Mouse (Mus musculus) left cerebral cortex, postnatal 25 days (tissue): ENCODE data around the gene Dnmt3a. TPM values are rescaled to one million over a fixed set of nuclear protein-coding genes. Genes with fewer than 3 reads are reported as not detected.

ENCODE experiments used
- DNase-seq, 2 experiments: peaks; one replicate each; pipeline ENCODE4 v3.0.0; 2022; ENCODE audit warnings: low spot score in 2 of 2, mixed read lengths in 1 of 2
- intact Hi-C: fragments of 180-260 bp; cut with DNase I; formaldehyde crosslinking; loops from one replicate; pipeline ENCODE4 v1.15.1; 2025
- total RNA-seq, 2 experiments: library from RNA; stranded (reverse); gene quantifications; 2 replicates each; pipeline ENCODE4 v1.2.3; 2021

Dnmt3a gene
- total RNA-seq, 2 experiments from 2014 or later, result 138 to 148 TPM

DNA sequence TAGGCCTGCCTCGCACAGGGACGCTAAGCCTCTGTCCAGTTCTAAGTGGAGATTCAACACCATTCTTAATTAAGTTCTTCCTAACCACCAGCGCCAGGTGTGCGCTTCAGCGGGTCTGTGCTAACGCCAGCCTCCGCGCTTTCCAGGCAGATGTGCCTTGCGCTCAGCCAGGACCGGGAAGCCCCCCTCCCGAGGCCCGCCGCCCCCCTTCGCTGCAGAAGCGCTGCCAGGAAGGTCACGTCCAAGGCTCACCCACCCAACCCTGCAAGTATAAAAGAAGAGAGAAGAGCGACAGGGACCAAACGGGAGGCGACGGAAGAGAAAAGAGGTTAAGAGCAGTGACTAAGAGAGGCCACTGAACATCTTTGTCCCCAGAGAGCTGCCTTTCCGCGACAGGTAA, 148.8 kb downstream of the Dnmt3a start, which contains the start of gene Pomc:
Pomc (plus strand) TSS at position 301 of the 400 bp plus-strand sequence.
- intact Hi-C loops, result no loop called here
- DNase-seq, result no peak

DNA sequence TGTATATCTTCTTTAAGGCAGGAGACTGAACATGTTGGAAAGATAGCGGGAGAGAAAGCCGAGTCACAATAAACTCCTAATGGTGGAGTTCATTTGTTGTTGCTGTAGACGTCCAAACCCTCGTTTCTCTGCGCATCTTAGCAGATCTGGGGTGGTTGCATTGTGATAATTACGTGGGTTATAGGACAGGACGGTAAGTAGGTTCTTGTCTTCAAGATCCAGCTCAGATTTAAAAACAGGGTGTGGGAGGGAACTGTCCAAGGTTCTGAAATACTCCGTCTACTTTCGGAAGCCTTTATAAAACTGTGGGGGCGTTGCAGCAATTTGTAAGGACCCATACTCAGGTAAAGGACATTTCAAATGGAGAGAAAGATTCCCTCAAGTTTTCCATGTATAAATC, 149.6 kb downstream of the Dnmt3a start:
- DNase-seq, result no peak

DNA sequence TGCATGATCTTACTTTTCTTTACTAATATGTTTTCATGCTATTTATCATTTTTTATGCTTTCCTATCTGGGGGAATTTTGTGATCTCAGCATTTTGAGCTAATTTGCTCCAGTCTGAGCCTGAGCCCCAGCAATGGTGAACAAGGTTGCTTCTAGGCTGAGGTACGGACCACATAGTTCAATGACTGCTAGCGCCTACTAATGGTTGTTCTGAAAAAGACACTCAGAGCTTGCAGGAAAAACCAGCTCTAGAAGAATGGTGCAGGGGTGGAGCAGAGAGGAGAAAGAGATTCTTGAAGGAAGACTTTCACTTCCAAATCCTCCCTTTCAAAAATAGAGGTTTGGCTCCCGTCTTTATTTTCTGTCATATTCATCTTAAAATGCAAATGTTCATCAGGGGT, 150.5 kb downstream of the Dnmt3a start:
- peak in 1 of 2 experiments; percentile 27 for DNase-seq
- intact Hi-C loops, result no loop called here

More for the DNA sequence above, 149.6 kb downstream of the Dnmt3a start:
- intact Hi-C loops, result no loop called here

DNA sequence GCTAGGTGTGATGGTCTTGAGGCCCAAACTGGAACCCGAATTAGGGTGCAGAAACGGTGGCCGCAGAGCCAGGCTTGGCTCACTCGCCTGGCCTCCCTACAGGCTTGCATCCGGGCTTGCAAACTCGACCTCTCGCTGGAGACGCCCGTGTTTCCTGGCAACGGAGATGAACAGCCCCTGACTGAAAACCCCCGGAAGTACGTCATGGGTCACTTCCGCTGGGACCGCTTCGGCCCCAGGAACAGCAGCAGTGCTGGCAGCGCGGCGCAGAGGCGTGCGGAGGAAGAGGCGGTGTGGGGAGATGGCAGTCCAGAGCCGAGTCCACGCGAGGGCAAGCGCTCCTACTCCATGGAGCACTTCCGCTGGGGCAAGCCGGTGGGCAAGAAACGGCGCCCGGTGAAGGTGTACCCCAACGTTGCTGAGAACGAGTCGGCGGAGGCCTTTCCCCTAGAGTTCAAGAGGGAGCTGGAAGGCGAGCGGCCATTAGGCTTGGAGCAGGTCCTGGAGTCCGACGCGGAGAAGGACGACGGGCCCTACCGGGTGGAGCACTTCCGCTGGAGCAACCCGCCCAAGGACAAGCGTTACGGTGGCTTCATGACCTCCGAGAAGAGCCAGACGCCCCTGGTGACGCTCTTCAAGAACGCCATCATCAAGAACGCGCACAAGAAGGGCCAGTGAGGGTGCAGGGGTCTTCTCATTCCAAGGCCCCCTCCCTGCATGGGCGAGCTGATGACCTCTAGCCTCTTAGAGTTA, 154.2 kb downstream of the Dnmt3a start:
- intact Hi-C loops, result loop anchor here (1.0 kb wide), 1 partner anchor 120 kb away; no protein-coding TSS in a partner anchor
- DNase-seq, result peak; percentile 87 to 92

DNA sequence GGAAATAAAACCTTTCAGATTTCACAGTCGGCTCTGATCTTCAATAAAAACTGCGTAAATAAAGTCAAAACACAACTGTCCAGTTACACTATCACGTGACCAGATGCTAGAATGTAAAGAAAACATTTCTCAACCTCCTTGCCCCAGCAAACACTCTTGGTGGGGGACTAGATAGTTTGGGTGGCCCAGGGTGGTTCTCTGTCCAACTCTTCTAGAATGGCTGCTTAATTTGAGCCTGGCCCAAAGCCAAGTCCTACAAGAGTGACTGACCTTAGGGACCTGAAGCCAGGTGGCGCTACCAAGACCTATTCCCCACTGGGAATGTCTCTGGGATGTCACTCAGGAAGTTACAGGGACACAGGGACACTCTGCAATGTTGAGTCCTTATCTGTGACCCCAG, 154.7 kb downstream of the Dnmt3a start:
- intact Hi-C loops, result no loop called here

More for the DNA sequence above, 154.7 kb downstream of the Dnmt3a start:
- no peak for DNase-seq

Other genes starting within 250 kb of the Dnmt3a start
- gene Dtnb, start 233.6 kb upstream of the Dnmt3a start, total RNA-seq, result 100 to 1,000 TPM; 105 to 112 TPM
- 1 to 10 TPM; 2.5 to 2.9 TPM for gene Pomc, start 148.9 kb downstream of the Dnmt3a start, total RNA-seq
- 100 to 1,000 TPM in 1 of 2 experiments, 10 to 100 TPM in 1; 97.7 to 102 TPM for gene Efr3b, start 232.9 kb downstream of the Dnmt3a start, total RNA-seq